Mouse (Mus musculus): ENCODE measurements at regions not wholly inside any gene's neighbourhood (a gene's known extent, or its start where the extent isn't known, plus 50 kb on each side); places are given as distances from the start of the nearest gene placed in this dataset.

GRCm38 (mm10) chr13:37468304-37469178 lies 123.5 kb downstream of the Ly86 start:
- peak; percentile 76 to 84 for DNase-seq

GRCm38 (mm10) chr13:37470230-37470907 lies 125.4 kb downstream of the Ly86 start:
- DNase-seq = no peak

GRCm38 (mm10) chr13:37473359-37473758 lies 128.4 kb downstream of the Ly86 start:
- DNase-seq = no peak

DNA sequence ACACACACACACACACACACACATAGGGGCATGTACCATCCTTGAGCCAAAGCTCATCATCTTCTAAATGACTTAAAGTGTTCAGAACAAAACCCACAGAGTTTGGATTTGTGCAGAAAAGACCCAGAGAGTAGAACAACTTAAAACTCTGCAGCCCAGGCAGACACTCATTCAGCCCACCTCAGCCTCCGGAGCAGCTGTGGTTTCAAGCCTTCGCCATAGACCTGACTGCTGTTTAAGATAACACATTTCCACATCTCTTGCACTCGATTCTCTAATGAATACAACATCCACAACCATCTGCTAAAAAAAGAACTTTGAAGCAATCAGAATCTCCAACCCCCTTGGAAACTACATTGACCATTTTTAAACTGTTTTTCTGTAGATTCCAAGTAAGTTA lies 130.8 kb downstream of the Ly86 start:
- DNase-seq = no peak

DNA sequence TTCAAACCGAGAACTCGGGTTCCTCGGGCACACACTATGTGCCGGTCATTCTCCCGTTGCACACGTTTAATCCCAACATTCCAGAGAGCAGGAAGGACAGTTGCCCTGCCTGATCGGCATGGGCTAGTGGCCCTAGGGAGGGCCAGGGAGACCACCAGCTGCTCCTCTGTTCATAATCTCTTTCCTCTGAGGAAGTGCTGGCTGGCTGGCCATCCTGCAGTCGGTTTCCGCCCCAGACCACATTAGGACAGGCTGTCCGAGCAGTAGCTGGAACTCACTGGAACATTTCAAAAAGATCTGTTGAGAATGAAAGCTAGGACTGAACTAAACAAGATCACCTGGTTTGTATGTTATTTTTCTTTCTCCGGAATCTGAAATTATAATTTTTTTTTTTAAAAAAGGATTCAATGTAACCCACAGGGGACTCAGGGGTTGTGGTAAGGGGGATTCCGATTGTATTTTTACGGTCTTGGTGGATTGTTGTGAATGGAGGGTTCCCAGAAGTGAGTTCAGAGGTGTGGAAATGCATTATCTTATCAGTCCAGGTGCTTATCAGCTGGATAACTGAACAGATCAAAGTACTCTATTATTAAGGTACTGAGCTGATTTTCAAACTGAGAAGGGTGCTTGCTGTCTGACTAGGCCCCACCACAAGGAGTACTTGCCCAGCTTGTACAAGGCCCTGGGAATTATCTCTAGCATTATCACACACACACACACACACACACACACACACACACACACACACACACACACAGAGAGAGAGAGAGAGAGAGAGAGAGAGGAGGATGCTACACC lies 131.4 kb downstream of the Ly86 start:
- DNase-seq = peak in 1 of 2 experiments; percentile 66

GRCm38 (mm10) chr13:37477342-37477741 lies 132.3 kb downstream of the Ly86 start:
- DNase-seq = no peak

DNA sequence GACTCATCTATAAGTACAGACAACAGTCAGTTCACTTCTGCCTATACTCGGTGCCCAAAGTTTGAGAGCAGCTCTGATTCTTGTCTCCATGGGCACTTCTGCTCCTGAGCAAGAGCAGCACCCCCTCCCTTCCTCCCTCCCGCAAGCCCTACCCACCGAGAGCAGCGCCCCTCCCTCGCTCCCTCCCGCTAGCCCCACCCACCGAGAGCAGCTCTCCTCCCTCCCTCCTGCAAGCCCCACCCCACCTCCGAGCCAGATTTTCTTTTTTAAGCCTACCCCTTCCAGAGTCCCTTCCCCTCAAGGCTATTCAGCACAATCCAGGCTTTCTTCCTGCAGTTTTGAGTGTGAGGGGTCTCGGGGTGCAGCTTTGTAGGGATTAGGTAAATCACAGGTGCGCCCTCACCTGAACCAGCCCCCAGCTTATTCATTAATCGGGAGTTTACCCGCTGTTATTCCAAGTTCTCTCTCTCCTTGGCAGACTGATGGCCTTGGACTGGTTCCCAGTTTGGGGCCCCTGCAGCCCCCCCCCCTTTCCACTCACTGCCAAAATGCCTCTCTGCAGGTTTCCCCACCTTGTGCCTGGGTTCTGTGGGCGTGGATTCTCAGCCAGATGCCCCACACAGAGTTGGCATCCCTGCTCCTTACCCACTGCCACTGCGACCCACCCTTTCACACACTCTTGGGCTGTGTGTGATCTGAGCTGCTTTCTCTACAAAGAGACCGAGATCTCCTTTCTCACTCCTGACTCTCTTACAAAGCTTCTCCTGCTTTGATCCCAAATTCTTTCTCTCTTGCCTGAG lies 132.9 kb downstream of the Ly86 start:
- DNase-seq = peak; percentile 74 to 85

DNA sequence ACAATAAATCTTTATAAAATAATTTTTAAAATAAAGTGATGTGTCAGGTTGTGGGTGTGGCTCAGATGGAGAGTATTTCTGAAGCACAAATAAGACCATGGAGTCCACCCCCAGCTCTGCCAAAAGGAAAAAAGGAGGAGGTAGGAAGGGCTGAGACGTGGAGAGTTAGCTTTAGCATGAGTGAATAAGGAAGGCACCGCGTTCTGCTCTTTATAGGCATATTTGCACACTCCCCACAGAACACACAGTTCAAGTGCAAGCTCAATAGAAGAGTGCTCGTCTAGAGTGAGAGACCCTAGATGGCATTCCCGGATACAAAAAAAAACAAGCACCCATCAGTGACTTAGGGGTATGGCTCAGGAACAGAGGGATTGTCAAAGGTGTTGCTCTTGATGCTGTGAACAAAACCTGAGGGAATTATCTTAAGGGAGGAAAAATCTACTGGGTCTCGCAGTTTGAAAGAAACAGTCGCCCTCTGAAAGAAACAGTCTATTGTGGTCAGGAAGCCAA lies 134.2 kb downstream of the Ly86 start:
- no peak for DNase-seq

- DNase-seq = no peak
Measured at GRCm38 (mm10) chr13:37481514-37481913, 136.5 kb downstream of the Ly86 start.

- peak; percentile 84 to 90 for DNase-seq
Measured at GRCm38 (mm10) chr13:37482038-37482437, 137.0 kb downstream of the Ly86 start.

DNA sequence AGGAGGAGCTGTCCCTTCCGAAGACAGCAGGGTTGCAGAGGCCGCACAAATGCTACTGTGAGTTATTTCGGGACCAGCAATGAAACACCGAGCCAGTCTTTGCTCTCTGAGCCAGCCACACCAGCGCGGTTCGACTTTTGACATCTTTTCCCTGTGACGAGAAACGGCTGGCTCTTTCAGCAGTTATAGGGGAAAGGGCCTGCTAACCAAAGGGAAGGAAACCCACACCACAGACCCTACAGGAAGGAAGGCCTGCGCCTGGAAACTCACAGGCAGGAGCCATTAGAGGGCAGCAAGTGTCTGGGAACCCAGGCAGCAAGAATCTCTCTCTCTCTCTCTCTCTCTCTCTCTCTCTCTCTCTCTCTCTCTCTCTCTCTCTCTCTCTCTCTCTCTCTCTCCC lies 137.6 kb downstream of the Ly86 start:
- peak; percentile 83 to 84 for DNase-seq

GRCm38 (mm10) chr13:37483010-37483855 lies 138.2 kb downstream of the Ly86 start:
- DNase-seq = peak; percentile 82 to 87

DNA sequence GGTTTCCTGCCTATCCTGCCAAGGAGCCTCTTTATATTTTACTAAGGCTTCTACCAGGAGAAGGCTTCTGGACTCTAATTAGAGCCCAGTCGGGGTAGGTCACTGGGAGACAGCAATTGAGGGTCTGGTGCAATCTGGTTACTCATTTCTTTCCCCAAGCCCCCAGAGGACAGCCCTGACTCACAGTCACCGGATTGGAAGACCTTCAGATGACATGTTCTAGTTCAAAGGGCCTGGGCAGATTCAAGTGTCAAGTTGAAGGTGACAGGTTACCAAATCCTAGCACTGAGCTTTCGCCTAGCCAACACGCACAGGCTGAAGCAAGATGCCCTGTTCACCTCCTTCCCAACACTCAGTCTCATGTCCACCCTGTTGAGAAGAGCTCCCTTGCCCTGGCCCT lies 139.6 kb downstream of the Ly86 start:
- DNase-seq = peak in 1 of 2 experiments; percentile 35

GRCm38 (mm10) chr13:37492115-37493001 lies 147.3 kb downstream of the Ly86 start:
- peak; percentile 58 to 72 for DNase-seq

GRCm38 (mm10) chr13:37493331-37493730 lies 148.3 kb downstream of the Ly86 start:
- peak in 1 of 2 experiments; percentile 56 for DNase-seq

DNA sequence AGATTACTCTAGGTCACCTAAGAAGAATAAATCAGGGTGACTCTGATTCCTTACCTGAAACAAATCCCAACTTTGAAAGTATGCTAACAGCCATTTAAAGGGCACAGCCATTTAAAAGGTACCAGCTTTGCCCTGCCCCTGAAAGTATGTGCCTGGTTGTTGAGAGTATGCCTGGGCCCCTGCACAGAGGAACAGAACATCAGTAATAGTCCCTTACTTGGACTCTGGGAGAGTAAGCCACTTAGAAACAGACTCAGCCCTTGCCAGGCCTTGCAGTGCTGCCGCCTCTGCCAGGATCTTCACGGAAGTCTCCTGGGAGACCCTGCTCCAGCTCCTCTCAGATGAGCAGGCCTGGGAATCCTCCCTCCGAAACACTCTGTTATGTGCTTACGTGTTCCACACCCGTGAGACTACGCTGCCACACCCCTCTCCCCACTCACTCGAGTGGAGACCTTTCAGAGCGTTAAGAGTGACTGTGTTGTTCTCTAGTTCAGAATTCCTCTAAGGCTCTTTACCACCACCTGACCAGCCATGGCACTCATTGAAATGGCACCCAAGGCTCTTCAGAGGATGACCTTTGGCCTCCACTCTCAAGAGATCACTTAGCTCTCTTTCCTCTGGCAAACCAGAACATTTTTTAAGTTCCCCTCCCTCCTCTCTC lies 150.4 kb downstream of the Ly86 start:
- DNase-seq = peak; percentile 81 to 86

DNA sequence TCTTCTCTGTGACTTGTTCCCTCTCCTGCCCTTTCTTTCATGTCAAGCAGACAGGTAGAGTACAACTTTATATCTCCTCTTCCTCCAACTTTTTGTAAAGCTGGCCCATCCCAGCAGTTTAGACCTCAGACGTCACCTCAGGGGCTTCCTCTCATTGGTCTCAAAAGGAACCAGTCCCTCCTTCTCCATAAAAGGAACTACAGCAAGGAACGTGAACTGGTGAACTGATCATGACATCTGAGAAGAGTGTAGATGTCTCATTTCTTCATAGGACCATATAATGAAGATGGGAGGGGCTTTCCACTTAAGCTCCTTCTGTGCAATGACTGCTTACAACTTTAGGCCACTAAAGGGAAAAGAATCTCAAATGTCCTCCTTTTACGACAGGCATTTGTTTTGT lies 153.0 kb downstream of the Ly86 start:
- no peak for DNase-seq

- no peak for DNase-seq
Measured at GRCm38 (mm10) chr13:37500668-37501286, 155.8 kb downstream of the Ly86 start.

GRCm38 (mm10) chr13:37503449-37503848 lies 158.4 kb downstream of the Ly86 start:
- DNase-seq = no peak

All from lung, adult 18-20 months (tissue).